Comparison of ENCODE assay signal across 8 mouse cellular contexts in the genomic region with DNA sequence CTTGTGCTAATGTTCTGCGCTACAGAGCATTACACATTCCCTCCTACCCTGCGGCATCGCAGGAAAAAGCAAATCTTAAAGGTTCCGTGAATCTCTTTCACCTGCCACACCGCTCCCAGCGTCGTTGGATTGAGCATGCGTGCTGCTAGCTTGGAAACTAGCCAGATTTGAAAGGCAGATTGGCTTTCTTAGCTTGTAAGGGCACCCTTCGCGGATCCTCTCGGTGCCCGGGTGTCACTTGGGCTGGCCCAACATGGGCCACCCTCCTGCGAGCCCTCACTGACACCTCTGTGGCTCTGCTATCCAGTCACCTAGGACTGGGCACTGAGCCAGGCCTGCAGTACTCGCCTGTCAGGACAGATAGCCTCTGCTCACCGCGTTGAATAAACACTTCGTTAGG.
DNase-seq lines count a peak whose midpoint lies in the region; ATAC-seq and TF ChIP-seq lines count a peak whose summit lies in the region.

No protein-coding gene starts in this region.

- H3K27ac ChIP-seq in hindbrain, embryonic 12.5 days = peak overlapping the region; percentile 60
- H3K27ac ChIP-seq in hindbrain, embryonic 10.5 days = no peak overlapping the region
- peak overlapping the region; percentile 51 for H3K27ac ChIP-seq in forebrain, embryonic 12.5 days
- H3K27ac ChIP-seq in hindbrain, postnatal 0 days = peak overlapping the region; percentile 46; the same call in 1 of the 2 replicates

- peaks cover 26% of the 10 kb centered on the region for H3K4me1 ChIP-seq in hindbrain, embryonic 12.5 days
- H3K4me1 ChIP-seq in hindbrain, embryonic 10.5 days (replicated peaks) = 0 out of 2 replicates have a peak, but pooled peaks cover 3% of the 10 kb centered on the region
- peaks cover 47% of the 10 kb centered on the region for H3K4me1 ChIP-seq in forebrain, embryonic 12.5 days
- H3K4me1 ChIP-seq in hindbrain, postnatal 0 days (ENCODE audit: insufficient read depth, low read length) = 0 out of 2 replicates have a peak, but pooled peaks cover 4% of the 10 kb centered on the region
- H3K4me1 ChIP-seq in lung, adult 2 months (ENCODE audit: control insufficient read depth, insufficient read depth, low read length) = no peaks in the 10 kb centered on the region

- H3K4me3 ChIP-seq in hindbrain, embryonic 12.5 days = no peak overlapping the region
- no peak overlapping the region for H3K4me3 ChIP-seq in hindbrain, embryonic 10.5 days
- no peak overlapping the region for H3K4me3 ChIP-seq in forebrain, embryonic 12.5 days (replicated peaks)
- 0 out of 2 replicates have a peak overlapping the region, but pooled peaks have one; percentile 6 for H3K4me3 ChIP-seq in hindbrain, postnatal 0 days (ENCODE audit: low read length)
- no peak overlapping the region for H3K4me3 ChIP-seq in lung, adult 2 months (replicated peaks; ENCODE audit: extremely low read depth, low read depth, low read length)

- no peaks in the 10 kb centered on the region for H3K9me3 ChIP-seq in hindbrain, embryonic 12.5 days (replicated peaks)
- no peaks in the 10 kb centered on the region for H3K9me3 ChIP-seq in hindbrain, embryonic 10.5 days
- no peaks in the 10 kb centered on the region for H3K9me3 ChIP-seq in forebrain, embryonic 12.5 days
- H3K9me3 ChIP-seq in hindbrain, postnatal 0 days (ENCODE audit: low read length) = no peaks in the 10 kb centered on the region

- 70% methylated on average over 17 of the region's 17 CpGs for WGBS in hindbrain, embryonic 12.5 days
- 87% methylated on average over 17 of the region's 17 CpGs for WGBS in hindbrain, embryonic 10.5 days
- 51% methylated on average over 17 of the region's 17 CpGs for WGBS in forebrain, embryonic 12.5 days
- 30% methylated on average over 17 of the region's 17 CpGs for WGBS in hindbrain, postnatal 0 days
- WGBS in lung, adult 2 months = 54% methylated on average over 17 of the region's 17 CpGs

- no peak overlapping the region for H3K9ac ChIP-seq in hindbrain, embryonic 12.5 days
- H3K9ac ChIP-seq in forebrain, embryonic 12.5 days = no peak overlapping the region
- H3K9ac ChIP-seq in hindbrain, postnatal 0 days (replicated peaks; ENCODE audit: low read length) = no peak overlapping the region

- H3K4me2 ChIP-seq in hindbrain, embryonic 12.5 days (replicated peaks) = no peak overlapping the region
- H3K4me2 ChIP-seq in forebrain, embryonic 12.5 days = peak overlapping the region; percentile 6; the same call in 1 of the 2 replicates
- H3K4me2 ChIP-seq in hindbrain, postnatal 0 days (ENCODE audit: low read depth, low read length) = peak overlapping the region; percentile 41

- DNase-seq in hindbrain, embryonic 10.5 days (ENCODE audit: low spot score) = no peak
- DNase-seq in brain, embryonic 14.5 days (ENCODE audit: low read depth) = peak; percentile 85
- peak; percentile 81 for DNase-seq in hindbrain, postnatal 0 days (ENCODE audit: low spot score)
- no peak for DNase-seq in thymus, adult 18-20 months
- no peak for DNase-seq in ovary, postnatal 10 days (ENCODE audit: low spot score)
- DNase-seq in lung, adult 2 months = no peak

- TF ChIP-seq CTCF in brain, embryonic 14.5 days (IDR thresholded peaks at IDR 0.05; ENCODE audit: borderline replicate concordance, extremely low read depth, insufficient read depth, insufficient read length) = no peak
- TF ChIP-seq CTCF in hindbrain, postnatal 0 days (IDR thresholded peaks at IDR 0.05; ENCODE audit: low read depth) = no peak
- TF ChIP-seq CTCF in lung, adult 2 months (IDR thresholded peaks at IDR 0.05; ENCODE audit: insufficient read depth, low read length) = no peak

- peaks cover 4% of the 10 kb centered on the region; the same call in 1 of the 2 replicates for H3K27me3 ChIP-seq in hindbrain, embryonic 12.5 days
- peaks cover 8% of the 10 kb centered on the region for H3K27me3 ChIP-seq in hindbrain, embryonic 10.5 days (ENCODE audit: insufficient read depth, poor library complexity, severe bottlenecking)
- no peaks in the 10 kb centered on the region for H3K27me3 ChIP-seq in forebrain, embryonic 12.5 days
- H3K27me3 ChIP-seq in hindbrain, postnatal 0 days (ENCODE audit: insufficient read depth, low read length) = no peaks in the 10 kb centered on the region

- ATAC-seq in hindbrain, embryonic 12.5 days (ENCODE audit: low FRiP score) = no peak
- ATAC-seq in forebrain, embryonic 12.5 days (ENCODE audit: low FRiP score) = peak; percentile 39; the same call in 1 of the 2 replicates
- ATAC-seq in hindbrain, postnatal 0 days = no peak

- H3K36me3 ChIP-seq in hindbrain, embryonic 12.5 days = no peaks in the 10 kb centered on the region
- H3K36me3 ChIP-seq in hindbrain, embryonic 10.5 days = no peaks in the 10 kb centered on the region
- no peaks in the 10 kb centered on the region for H3K36me3 ChIP-seq in forebrain, embryonic 12.5 days (replicated peaks)
- no peaks in the 10 kb centered on the region for H3K36me3 ChIP-seq in hindbrain, postnatal 0 days (ENCODE audit: insufficient read depth, low read length)

- TF ChIP-seq POLR2A in brain, embryonic 14.5 days (IDR thresholded peaks at IDR 0.05; ENCODE audit: borderline replicate concordance, extremely low read depth, insufficient read depth, insufficient read length, poor library complexity, severe bottlenecking) = no peak
- TF ChIP-seq POLR2A in lung, adult 2 months (IDR thresholded peaks at IDR 0.05; ENCODE audit: borderline replicate concordance, extremely low read depth, low read depth, low read length) = no peak

Comparison
In these comparisons a context has a peak if more than half of its experiments do, and no peak if none do; other contexts are left out.
1. DNase-seq: peak in brain, embryonic 14.5 days (single experiment) and hindbrain, postnatal 0 days (single experiment); none in hindbrain, embryonic 10.5 days (single experiment), thymus, adult 18-20 months (0 of 2), ovary, postnatal 10 days (single experiment) and lung, adult 2 months (single experiment).